Mouse (Mus musculus) regulatory T cell (primary cell): Measurements from ENCODE around the gene Jarid2.
"Not testable (repeated sequence)": the region's sequence is repeated elsewhere in the genome, so short reads cannot be mapped to it uniquely, and the experiment has no call there.

ENCODE experiments used
- in situ Hi-C: fragments of 300-600 bp; cut with MboI, MseI; formaldehyde crosslinking; loops from one replicate; pipeline ENCODE4 v1.15.1; 2025; ENCODE audit warnings: high pct_unique_total_duplicates

Gene Jarid2

GRCm38 (mm10) chr13:44832866-44833265 is 103.6 kb downstream of the Jarid2 start:
- in situ Hi-C loops = no loop called here

- in situ Hi-C loops = no loop called here
Measured at GRCm38 (mm10) chr13:44833353-44833752, 104.1 kb downstream of the Jarid2 start.

GRCm38 (mm10) chr13:44837445-44837844 is 108.2 kb downstream of the Jarid2 start:
- in situ Hi-C loops = no loop called here

GRCm38 (mm10) chr13:44839866-44840835 is 110.9 kb downstream of the Jarid2 start:
- in situ Hi-C loops = no loop called here

GRCm38 (mm10) chr13:44851426-44851825 is 122.2 kb downstream of the Jarid2 start:
- in situ Hi-C loops = no loop called here

GRCm38 (mm10) chr13:44852024-44852423 is 122.8 kb downstream of the Jarid2 start:
- in situ Hi-C loops = no loop called here

- in situ Hi-C loops = no loop called here
Measured at GRCm38 (mm10) chr13:44865566-44865965, 136.3 kb downstream of the Jarid2 start.

- in situ Hi-C loops = no loop called here
Measured at GRCm38 (mm10) chr13:44868037-44868650, 138.9 kb downstream of the Jarid2 start.

GRCm38 (mm10) chr13:44869418-44870119 is 140.3 kb downstream of the Jarid2 start:
- in situ Hi-C loops = not testable (repeated sequence)

- in situ Hi-C loops = no loop called here
Measured at GRCm38 (mm10) chr13:44876799-44877198, 147.5 kb downstream of the Jarid2 start.

GRCm38 (mm10) chr13:44881001-44881400 is 151.7 kb downstream of the Jarid2 start:
- in situ Hi-C loops = no loop called here

GRCm38 (mm10) chr13:44886221-44886620 is 156.9 kb downstream of the Jarid2 start:
- in situ Hi-C loops = no loop called here

- in situ Hi-C loops = no loop called here
Measured at GRCm38 (mm10) chr13:44890612-44891011, 161.3 kb downstream of the Jarid2 start.

GRCm38 (mm10) chr13:44891813-44892730 is 162.8 kb downstream of the Jarid2 start:
- in situ Hi-C loops = no loop called here

GRCm38 (mm10) chr13:44896211-44896610 is 166.9 kb downstream of the Jarid2 start:
- in situ Hi-C loops = no loop called here

- in situ Hi-C loops = no loop called here
Measured at GRCm38 (mm10) chr13:44902299-44902698, 173.0 kb downstream of the Jarid2 start.

GRCm38 (mm10) chr13:44903416-44903815 is 174.1 kb downstream of the Jarid2 start:
- in situ Hi-C loops = no loop called here

GRCm38 (mm10) chr13:44904271-44904670 is 175.0 kb downstream of the Jarid2 start:
- in situ Hi-C loops = no loop called here

GRCm38 (mm10) chr13:44906141-44906540 is 176.9 kb downstream of the Jarid2 start:
- in situ Hi-C loops = no loop called here

GRCm38 (mm10) chr13:44907702-44908101 is 178.4 kb downstream of the Jarid2 start:
- in situ Hi-C loops = no loop called here

- in situ Hi-C loops = no loop called here
Measured at GRCm38 (mm10) chr13:44908790-44909189, 179.5 kb downstream of the Jarid2 start.
